Mouse (Mus musculus) cerebellum, adult 2 months (tissue): ENCODE measurements at regions not wholly inside any gene's neighbourhood (a gene's known extent, or its start where the extent isn't known, plus 50 kb on each side); places are given as distances from the start of the nearest gene placed in this dataset.

Source experiments
- CTCF ChIP-seq: fragments of 200-500 bp; IDR thresholded peaks from 2 replicates; pipeline ENCODE4 v1.5.1; 2011; ENCODE audit warnings: low read depth, mild to moderate bottlenecking, control low read depth, low read length, moderate library complexity, borderline replicate concordance; ENCODE audit not compliant: insufficient read depth
- POLR2A ChIP-seq: fragments of 200-500 bp; IDR thresholded peaks from 2 replicates; pipeline ENCODE4 v1.6.1; 2011; ENCODE audit warnings: low read length, control low read depth, borderline replicate concordance; ENCODE audit not compliant: insufficient read depth

DNA sequence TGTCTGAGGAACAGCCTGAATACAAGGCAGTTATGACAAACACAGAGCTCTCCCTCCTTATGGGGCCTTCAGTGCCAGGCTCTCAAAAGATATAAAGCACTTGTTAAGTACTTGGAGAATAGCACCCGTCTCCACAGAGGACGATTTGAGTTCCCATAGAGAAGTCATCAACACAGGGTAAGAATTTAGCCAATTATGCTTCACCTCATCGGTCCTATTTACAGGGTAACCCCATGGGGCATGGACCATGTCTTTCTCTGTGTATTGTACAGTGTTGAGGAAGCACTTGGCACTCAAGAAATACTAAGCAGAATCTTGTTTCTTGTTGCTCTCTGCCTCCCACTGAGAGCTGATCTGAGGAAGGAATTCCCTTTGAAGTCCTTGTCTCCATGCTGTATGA is 565.3 kb upstream of the Lcorl start:
- no peak for TF ChIP-seq CTCF
- TF ChIP-seq POLR2A: no peak
